In genomic region chr2:122305097-122305892, GRCm38 (mm10) we compare ENCODE assay signal across 21 mouse cellular contexts. TPM values are rescaled to one million over a fixed set of nuclear protein-coding genes. Genes with fewer than 3 reads are reported as not detected.
A peak's percentile ranks its signal among the peaks of the same experiment; 100 is the strongest.
DNase-seq lines count a peak whose midpoint lies in the region; ATAC-seq and TF ChIP-seq lines count a peak whose summit lies in the region.
"Had no signal": no experiment of that assay in that cellular context is flagged by ENCODE, and none has a peak within 500 bp of the region (broad histone marks: within the 10 kb centered on the region; RNA-seq: fewer than 3 reads in every experiment).

No protein-coding gene starts in this region.

- H3K4me2 ChIP-seq in embryonic facial prominence, embryonic 15.5 days (replicated peaks): no peak overlapping the region
- H3K4me2 ChIP-seq in myocyte (ENCODE audit: low read depth): peak overlapping the region; percentile 93
- H3K4me2 ChIP-seq in midbrain, embryonic 13.5 days (replicated peaks): no peak overlapping the region
- H3K4me2 ChIP-seq: embryonic facial prominence, embryonic 12.5 days; forebrain, embryonic 13.5 days; forebrain, embryonic 15.5 days had no signal

- H3K27me3 ChIP-seq in embryonic facial prominence, embryonic 15.5 days: peaks cover 71% of the 10 kb centered on the region
- H3K27me3 ChIP-seq in embryonic facial prominence, embryonic 10.5 days (replicated peaks; ENCODE audit: low read depth, poor library complexity, severe bottlenecking): peaks cover 100% of the 10 kb centered on the region
- no peaks in the 10 kb centered on the region for H3K27me3 ChIP-seq in myocyte (ENCODE audit: control insufficient read depth, insufficient read depth, insufficient read length)
- peaks cover 84% of the 10 kb centered on the region for H3K27me3 ChIP-seq in midbrain, embryonic 13.5 days

- no peak overlapping the region for H3K27ac ChIP-seq in embryonic facial prominence, embryonic 15.5 days (replicated peaks)
- H3K27ac ChIP-seq in embryonic facial prominence, embryonic 10.5 days (replicated peaks): no peak overlapping the region
- H3K27ac ChIP-seq in midbrain, embryonic 13.5 days: no peak overlapping the region
- H3K27ac ChIP-seq: embryonic facial prominence, embryonic 12.5 days; forebrain, embryonic 13.5 days; forebrain, embryonic 15.5 days had no signal

- peaks cover 22% of the 10 kb centered on the region for H3K4me1 ChIP-seq in embryonic facial prominence, embryonic 15.5 days
- H3K4me1 ChIP-seq in embryonic facial prominence, embryonic 10.5 days: peaks cover 15% of the 10 kb centered on the region
- H3K4me1 ChIP-seq in midbrain, embryonic 13.5 days (replicated peaks): peaks cover 18% of the 10 kb centered on the region

- H3ac ChIP-seq in myocyte (ENCODE audit: control insufficient read depth, insufficient read length): no peak overlapping the region

- H3K9me3 ChIP-seq in embryonic facial prominence, embryonic 15.5 days (replicated peaks): no peaks in the 10 kb centered on the region
- no peaks in the 10 kb centered on the region for H3K9me3 ChIP-seq in embryonic facial prominence, embryonic 10.5 days
- no peaks in the 10 kb centered on the region for H3K9me3 ChIP-seq in midbrain, embryonic 13.5 days
- H3K9me3 ChIP-seq: embryonic facial prominence, embryonic 12.5 days; forebrain, embryonic 13.5 days; forebrain, embryonic 15.5 days; G1E had no signal

- no peak for TF ChIP-seq POLR2A in myocyte (IDR thresholded peaks at IDR 0.05; ENCODE audit: insufficient read length, low read depth)

- no peak overlapping the region for H3K9ac ChIP-seq in embryonic facial prominence, embryonic 15.5 days
- no peak overlapping the region for H3K9ac ChIP-seq in midbrain, embryonic 13.5 days (replicated peaks)
- H3K9ac ChIP-seq: embryonic facial prominence, embryonic 12.5 days; forebrain, embryonic 13.5 days; forebrain, embryonic 15.5 days; forebrain, postnatal 0 days had no signal

- ATAC-seq in embryonic facial prominence, embryonic 15.5 days (ENCODE audit: insufficient number of reproducible peaks, low FRiP score, low TSS enrichment, low read depth): 0 out of 2 replicates have a peak, but pooled peaks have one; percentile 6
- ATAC-seq in midbrain, embryonic 13.5 days: no peak
- ATAC-seq: CD4-positive, CD25-positive, alpha-beta regulatory T cell, adult 4 months; forebrain, embryonic 13.5 days; forebrain, embryonic 15.5 days had no signal

- H3K36me3 ChIP-seq in embryonic facial prominence, embryonic 15.5 days: no peaks in the 10 kb centered on the region
- H3K36me3 ChIP-seq in embryonic facial prominence, embryonic 10.5 days (replicated peaks): no peaks in the 10 kb centered on the region
- H3K36me3 ChIP-seq in myocyte (ENCODE audit: control insufficient read depth, insufficient read depth): no peaks in the 10 kb centered on the region
- no peaks in the 10 kb centered on the region for H3K36me3 ChIP-seq in midbrain, embryonic 13.5 days
- H3K36me3 ChIP-seq: embryonic facial prominence, embryonic 12.5 days; forebrain, embryonic 15.5 days; G1E had no signal

- H3K79me2 ChIP-seq in myocyte (ENCODE audit: control insufficient read depth, insufficient read depth): no peaks in the 10 kb centered on the region

- WGBS in embryonic facial prominence, embryonic 15.5 days: 79% methylated on average over 16 of the region's 16 CpGs
- WGBS in embryonic facial prominence, embryonic 10.5 days: 84% methylated on average over 16 of the region's 16 CpGs
- WGBS in midbrain, embryonic 13.5 days: 87% methylated on average over 16 of the region's 16 CpGs

- DNase-seq in embryonic facial prominence, embryonic 10.5 days (ENCODE audit: low spot score): no peak
- DNase-seq in 3T3-L1 (ENCODE audit: low read depth, low spot score): peak; percentile 34
- DNase-seq in NIH3T3 (ENCODE audit: low read depth): peak; percentile 41
- no peak for DNase-seq in kidney, adult 18-20 months
- DNase-seq: cerebellum, adult 11 months; cerebellum, adult 18-20 months; cerebellum, adult 8-10 months; cerebellum, adult 9-11 months; cerebellum, postnatal 36 days; embryo, embryonic 11 days had no signal

- no peak overlapping the region for H3K4me3 ChIP-seq in embryonic facial prominence, embryonic 15.5 days (replicated peaks)
- no peak overlapping the region for H3K4me3 ChIP-seq in embryonic facial prominence, embryonic 10.5 days
- H3K4me3 ChIP-seq in myocyte: no peak overlapping the region
- H3K4me3 ChIP-seq in midbrain, embryonic 13.5 days (replicated peaks): no peak overlapping the region
- H3K4me3 ChIP-seq: embryonic facial prominence, embryonic 12.5 days; forebrain, embryonic 13.5 days; forebrain, embryonic 15.5 days had no signal

TF ChIP-seq in myocyte, 11 proteins besides CTCF, POLR2A, EP300 and RAD21:
- TF ChIP-seq MYOD1 (IDR thresholded peaks at IDR 0.05; ENCODE audit: control insufficient read depth in 1 of 3, insufficient read length in 2 of 3, low read depth in 2 of 3) (peak; percentile 23 to 97 (median 97)), TCF3 (IDR thresholded peaks at IDR 0.05; ENCODE audit: insufficient read length, low read depth) (peak; percentile 91), TCF12 (IDR thresholded peaks at IDR 0.05; ENCODE audit: insufficient read depth, poor library complexity, severe bottlenecking) (peak; percentile 89), SRF (IDR thresholded peaks at IDR 0.05; ENCODE audit: control insufficient read depth, insufficient read length, low read depth) (no peak), MYOG (IDR thresholded peaks at IDR 0.05; ENCODE audit: control insufficient read depth in 1 of 3, insufficient read depth in 1 of 3, insufficient read length in 2 of 3, low read depth in 2 of 3) (peak; percentile 64 to 98 (median 93)), E2F4 (IDR thresholded peaks at IDR 0.05; ENCODE audit: insufficient read depth) (no peak)

RNA-seq across cellular contexts. Expression of gene Duoxa2, which starts 6.6 kb away (rescaled TPM):
- polyA plus RNA-seq in embryonic facial prominence, embryonic 15.5 days (2015; fragmentation: Nextera tagmentation; extraction: Ambion mirVana): 0.25 TPM in 1 of 2 replicates, not detected in the other
- 0.09 TPM in 1 of 2 replicates, not detected in the other for polyA plus RNA-seq in embryonic facial prominence, embryonic 10.5 days (2016; fragmentation: Nextera tagmentation; extraction: Ambion mirVana)
- not detected for polyA plus RNA-seq in myocyte (2012; fragmentation: generic; extraction: Trizol)
- not detected in 2 replicates for polyA plus RNA-seq in midbrain, embryonic 13.5 days (2015; fragmentation: Nextera tagmentation; extraction: Ambion mirVana)
- polyA plus RNA-seq: adrenal gland, adult 2 months; CD4-positive, CD25-positive, alpha-beta regulatory T cell, adult 4 months; embryonic facial prominence, embryonic 12.5 days; forebrain, embryonic 11.5 days; forebrain, embryonic 13.5 days; G1E had no signal

RNA-seq across cellular contexts. Expression of gene Duox2, which starts 7.0 kb away (rescaled TPM):
- polyA plus RNA-seq in embryonic facial prominence, embryonic 15.5 days (2015; fragmentation: Nextera tagmentation; extraction: Ambion mirVana): 0.05 and 0.11 TPM in 2 replicates
- not detected in 2 replicates for polyA plus RNA-seq in embryonic facial prominence, embryonic 10.5 days (2016; fragmentation: Nextera tagmentation; extraction: Ambion mirVana)
- polyA plus RNA-seq in myocyte (2012; fragmentation: generic; extraction: Trizol): 0.12 TPM
- 0.04 TPM in 1 of 2 replicates, not detected in the other for polyA plus RNA-seq in midbrain, embryonic 13.5 days (2015; fragmentation: Nextera tagmentation; extraction: Ambion mirVana)
- polyA plus RNA-seq: CD4-positive, CD25-positive, alpha-beta regulatory T cell, adult 4 months; forebrain, embryonic 11.5 days; forebrain, embryonic 13.5 days; forebrain, postnatal 0 days; G1E had no signal

RNA-seq across cellular contexts. Expression of gene Duoxa1, which starts 8.2 kb away (rescaled TPM):
- 6.6 and 7.6 TPM in 2 replicates for polyA plus RNA-seq in embryonic facial prominence, embryonic 15.5 days (2015; fragmentation: Nextera tagmentation; extraction: Ambion mirVana)
- 0.27 TPM in 1 of 2 replicates, not detected in the other for polyA plus RNA-seq in embryonic facial prominence, embryonic 10.5 days (2016; fragmentation: Nextera tagmentation; extraction: Ambion mirVana)
- 2.6 TPM for polyA plus RNA-seq in myocyte (2012; fragmentation: generic; extraction: Trizol)
- polyA plus RNA-seq in midbrain, embryonic 13.5 days (2015; fragmentation: Nextera tagmentation; extraction: Ambion mirVana): 0.20 and 0.39 TPM in 2 replicates
- polyA plus RNA-seq: CD4-positive, CD25-positive, alpha-beta regulatory T cell, adult 4 months; forebrain, embryonic 11.5 days; forebrain, embryonic 13.5 days; forebrain, embryonic 15.5 days; G1E had no signal

RNA-seq across cellular contexts. Expression of gene Duox1, which starts 10.2 kb away (rescaled TPM):
- 1.5 TPM in 2 replicates for polyA plus RNA-seq in embryonic facial prominence, embryonic 15.5 days (2015; fragmentation: Nextera tagmentation; extraction: Ambion mirVana)
- 0.07 TPM in 1 of 2 replicates, not detected in the other for polyA plus RNA-seq in embryonic facial prominence, embryonic 10.5 days (2016; fragmentation: Nextera tagmentation; extraction: Ambion mirVana)
- polyA plus RNA-seq in myocyte (2012; fragmentation: generic; extraction: Trizol): 0.10 TPM
- polyA plus RNA-seq in midbrain, embryonic 13.5 days (2015; fragmentation: Nextera tagmentation; extraction: Ambion mirVana): 0.13 and 0.15 TPM in 2 replicates
- polyA plus RNA-seq: CD4-positive, CD25-positive, alpha-beta regulatory T cell, adult 4 months; forebrain, embryonic 11.5 days; forebrain, embryonic 13.5 days; G1E had no signal

Comparison
In these comparisons a context has a peak if more than half of its experiments do, and no peak if none do; other contexts are left out.
1. DNase-seq: peak in 3T3-L1 (single experiment) and NIH3T3 (single experiment); none in embryonic facial prominence, embryonic 10.5 days (single experiment) and kidney, adult 18-20 months (single experiment).